Mouse (Mus musculus) brown adipose tissue, adult 24 weeks (tissue): ENCODE measurements around the gene Slamf1. TPM values are rescaled to one million over a fixed set of nuclear protein-coding genes. Genes with fewer than 3 reads are reported as not detected.
"Not testable (repeated sequence)": the region's sequence is repeated elsewhere in the genome, so short reads cannot be mapped to it uniquely, and the experiment has no call there.

Source experiments
- H3K27ac ChIP-seq: fragments of 200-500 bp; replicated peaks from 2 replicates; pipeline ENCODE4 v1.5.1; 2012; ENCODE audit warnings: low read depth, mild to moderate bottlenecking, low read length
- H3K4me1 ChIP-seq: fragments of 200-500 bp; 2 replicates; pipeline ENCODE4 v1.6.1; 2012; ENCODE audit warnings: low read length, mixed read lengths; ENCODE audit not compliant: control insufficient read depth, insufficient read depth, insufficient read length
- H3K4me3 ChIP-seq: fragments of 200-500 bp; 2 replicates; pipeline ENCODE4 v1.5.1; 2012; ENCODE audit warnings: low read depth, mild to moderate bottlenecking, low read length, moderate library complexity; ENCODE audit not compliant: insufficient read depth
- polyA plus RNA-seq: library from polyadenylated mRNA; stranded (reverse); fragments of >200 nt; gene quantifications from 2 replicates; pipeline ENCODE4 v1.2.4, GENCODE M21; 2012; ENCODE audit not compliant: missing spikeins, insufficient read depth, insufficient read length

The Slamf1 gene
- polyA plus RNA-seq, 1 experiment = not detected

DNA sequence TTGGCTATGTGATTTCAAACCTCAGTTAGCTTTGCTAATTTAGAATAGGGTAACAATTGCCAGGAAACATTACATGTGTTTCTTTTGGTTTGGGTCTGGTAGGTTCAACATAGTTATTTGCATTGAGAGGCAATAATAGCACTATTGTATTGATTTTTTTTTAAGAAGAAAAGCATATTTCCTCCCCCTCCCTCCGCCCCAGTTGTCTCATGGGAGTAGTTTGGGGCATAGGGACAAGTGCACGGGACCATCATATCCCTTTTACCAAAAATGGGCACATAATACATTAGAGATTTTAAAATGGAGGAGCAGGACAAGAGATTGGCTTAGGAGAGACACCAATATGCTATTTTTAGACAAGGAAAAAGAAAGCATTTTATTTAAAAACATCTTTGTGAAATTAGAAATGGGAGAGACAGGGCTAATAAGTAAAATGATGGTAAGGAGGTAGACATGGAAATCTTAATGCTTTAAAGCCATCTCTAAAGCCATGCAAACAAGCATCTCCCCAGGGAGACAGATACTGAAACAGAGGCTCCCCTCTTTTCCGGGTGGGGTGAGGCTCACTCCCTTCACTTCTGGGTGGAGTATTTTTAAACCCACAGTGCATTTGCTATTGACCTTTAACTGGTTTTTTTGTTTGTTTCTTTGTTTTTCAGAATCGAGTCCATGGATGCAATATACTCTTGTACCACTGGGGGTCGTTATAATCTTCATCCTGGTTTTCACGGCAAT, 20.5 kb downstream of the Slamf1 start:
- no peaks in the 10 kb centered on the region for H3K4me1 ChIP-seq
- no peak overlapping the region for H3K27ac ChIP-seq
- no peak overlapping the region for H3K4me3 ChIP-seq

GRCm38 (mm10) chr1:171788461-171789283, 21.7 kb downstream of the Slamf1 start:
- no peak overlapping the region for H3K4me3 ChIP-seq
- H3K4me1 ChIP-seq = no peaks in the 10 kb centered on the region

DNA sequence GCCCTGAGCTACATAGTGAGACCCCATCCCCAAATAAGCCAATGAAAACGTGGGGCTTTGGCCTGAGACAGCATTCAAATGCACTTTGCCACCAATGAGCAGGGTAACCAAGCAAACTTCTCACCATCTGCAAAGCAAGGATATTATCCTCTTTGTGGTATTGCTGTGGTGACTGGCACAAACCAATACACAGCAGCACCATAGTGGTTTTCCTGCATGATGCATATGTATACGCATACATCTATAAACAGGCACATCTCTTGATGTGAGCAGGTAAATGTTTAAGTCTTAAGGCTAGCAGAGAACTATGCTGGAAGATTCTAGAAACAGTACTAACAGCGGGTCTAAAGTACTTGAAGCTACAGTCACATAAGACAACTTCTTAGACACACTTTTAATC, 22.5 kb downstream of the Slamf1 start:
- Histone ChIP-seq H3K4me3 (no peak overlapping the region), H3K27ac (no peak overlapping the region), H3K4me1 (no peaks in the 10 kb centered on the region)

More at GRCm38 (mm10) chr1:171788461-171789283, 21.7 kb downstream of the Slamf1 start:
- H3K27ac ChIP-seq = no peak overlapping the region

DNA sequence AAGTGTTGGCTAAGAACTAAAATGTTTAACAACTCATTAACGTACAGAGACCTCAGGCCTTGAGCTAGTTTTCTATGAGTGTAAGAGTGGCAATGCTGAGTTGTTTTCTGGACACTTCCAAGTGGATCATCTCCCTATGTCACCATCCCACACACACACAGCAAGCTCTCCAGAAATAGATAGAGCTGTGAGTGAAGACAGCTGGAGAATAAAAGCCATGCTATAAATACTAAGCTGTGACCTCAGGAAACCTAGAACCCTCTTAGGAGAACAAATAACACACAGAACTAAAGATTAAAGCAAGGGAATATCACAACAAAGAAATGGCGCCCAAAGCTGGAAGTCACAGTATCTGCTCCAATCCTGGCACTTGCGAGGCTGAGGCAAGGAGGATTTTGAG, 24.6 kb downstream of the Slamf1 start:
- Histone ChIP-seq H3K4me3 (no peak overlapping the region), H3K4me1 (no peaks in the 10 kb centered on the region), H3K27ac (no peak overlapping the region)

- Histone ChIP-seq H3K4me1 (no peaks in the 10 kb centered on the region), H3K27ac (no peak overlapping the region), H3K4me3 (no peak overlapping the region)
These were observed 29.3 kb downstream of the Slamf1 start for GRCm38 (mm10) chr1:171796185-171796584.

DNA sequence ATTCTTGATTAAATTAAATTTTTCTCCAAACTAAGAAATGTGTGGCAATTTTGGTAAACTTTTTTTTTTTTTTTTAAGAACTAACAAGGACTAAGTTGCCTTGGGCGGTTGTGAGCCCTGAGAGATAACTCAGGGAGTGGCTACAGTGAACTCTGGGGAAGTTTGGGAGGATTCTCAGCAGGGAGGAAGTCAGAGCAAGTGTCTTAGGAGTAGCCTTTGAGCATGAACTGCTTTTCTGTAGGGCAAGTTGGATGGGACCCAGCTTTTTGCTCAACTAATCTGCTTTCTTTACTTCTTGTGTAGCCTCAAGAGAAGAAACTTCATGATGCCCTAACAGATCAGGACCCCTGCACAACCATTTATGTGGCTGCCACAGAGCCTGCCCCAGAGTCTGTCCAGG, 30.9 kb downstream of the Slamf1 start:
- H3K27ac ChIP-seq = no peak overlapping the region
- no peak overlapping the region for H3K4me3 ChIP-seq
- H3K4me1 ChIP-seq = no peaks in the 10 kb centered on the region

- Histone ChIP-seq H3K4me1 (no peaks in the 10 kb centered on the region), H3K27ac (no peak overlapping the region), H3K4me3 (no peak overlapping the region)
These were observed 32.7 kb downstream of the Slamf1 start for GRCm38 (mm10) chr1:171799648-171800047.

DNA sequence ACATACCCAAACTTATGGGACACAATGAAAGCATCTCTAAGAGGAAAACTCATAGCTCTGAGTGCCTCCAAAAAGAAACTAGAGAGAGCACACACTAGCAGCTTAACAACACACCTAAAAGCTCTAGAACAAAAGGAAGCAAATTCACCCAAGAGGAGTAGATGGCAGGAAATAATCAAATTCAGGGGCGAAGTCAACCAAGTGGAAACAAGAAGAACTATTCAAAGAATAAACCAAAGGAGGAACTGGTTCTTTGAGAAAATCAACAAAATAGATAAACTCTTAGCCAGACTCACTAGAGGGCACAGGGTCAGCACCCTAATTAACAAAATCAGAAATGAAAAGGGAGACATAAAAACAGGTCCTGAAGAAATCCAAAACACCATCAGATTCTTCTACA, 44.1 kb downstream of the Slamf1 start:
- not testable (repeated sequence) for H3K4me1 ChIP-seq, H3K4me3 ChIP-seq, H3K27ac ChIP-seq

DNA sequence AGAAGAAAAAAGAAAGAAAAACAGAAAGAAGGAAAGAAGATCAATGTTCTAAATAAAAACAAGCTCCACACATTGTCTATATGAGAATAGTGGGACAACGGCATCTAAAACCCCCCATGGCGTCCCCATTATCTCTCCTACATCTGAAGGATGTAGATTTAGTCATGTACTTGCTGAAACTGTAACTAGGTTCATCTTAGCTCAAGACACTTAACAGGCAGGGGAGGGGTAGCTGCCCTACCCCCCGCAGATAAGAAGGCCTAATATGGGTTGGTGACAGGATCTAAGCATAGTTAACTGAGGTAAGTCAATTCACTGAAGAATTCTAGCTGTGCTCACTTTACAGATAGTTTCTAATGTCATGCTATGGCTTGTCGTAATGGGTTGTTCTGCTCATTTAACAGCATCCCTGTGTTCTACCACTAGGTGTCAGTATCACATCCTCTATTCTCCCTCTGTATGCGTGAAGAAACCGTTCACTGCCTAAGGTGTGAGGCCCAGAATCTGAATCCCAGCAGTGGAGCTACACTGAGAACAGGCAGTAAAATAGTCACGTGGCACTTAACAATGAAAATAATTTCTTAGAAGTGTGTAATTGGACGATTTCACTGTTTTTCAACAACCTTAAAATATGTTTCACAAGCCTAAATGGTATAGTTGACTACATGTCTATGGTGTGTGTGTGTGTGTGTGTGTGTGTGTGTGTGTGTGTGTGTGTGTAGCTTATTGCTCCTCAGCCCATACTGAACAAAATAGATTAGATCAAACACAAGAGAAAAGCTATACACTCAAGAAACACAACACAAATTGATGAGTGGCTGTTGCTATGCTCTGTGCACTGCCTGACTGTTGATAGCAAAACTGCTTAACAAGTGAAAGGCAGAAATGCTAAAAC, 48.9 kb downstream of the Slamf1 start:
- Histone ChIP-seq H3K27ac (no peak overlapping the region), H3K4me3 (no peak overlapping the region), H3K4me1 (no peaks in the 10 kb centered on the region)

DNA sequence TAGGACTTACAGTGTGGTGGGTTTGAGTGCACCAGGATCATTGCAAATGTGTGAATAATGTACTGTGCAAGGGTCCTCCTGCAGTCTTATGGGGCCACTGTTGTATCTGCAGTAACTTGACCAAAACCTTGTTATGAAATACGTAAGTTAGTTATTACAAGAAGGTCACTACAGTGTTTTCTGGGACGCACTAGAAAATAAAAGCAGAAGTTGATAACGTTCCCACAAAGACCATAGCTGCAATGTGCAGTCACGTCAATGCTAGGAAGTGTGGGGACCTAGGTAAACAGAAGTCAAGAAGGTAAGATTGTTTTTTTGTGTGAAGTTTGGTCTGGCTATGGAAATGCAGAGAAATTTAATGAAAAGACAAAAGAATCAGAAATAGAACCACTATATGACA, 50.1 kb downstream of the Slamf1 start:
- Histone ChIP-seq H3K4me1 (no peaks in the 10 kb centered on the region), H3K4me3 (no peak overlapping the region), H3K27ac (no peak overlapping the region)

- Histone ChIP-seq H3K4me3 (no peak overlapping the region), H3K4me1 (no peaks in the 10 kb centered on the region), H3K27ac (no peak overlapping the region)
These were observed 54.4 kb downstream of the Slamf1 start for GRCm38 (mm10) chr1:171821331-171821730.

GRCm38 (mm10) chr1:171825462-171825861, 58.5 kb downstream of the Slamf1 start:
- Histone ChIP-seq H3K4me1 (no peaks in the 10 kb centered on the region), H3K27ac (no peak overlapping the region), H3K4me3 (no peak overlapping the region)

GRCm38 (mm10) chr1:171826164-171826563, 59.2 kb downstream of the Slamf1 start:
- Histone ChIP-seq H3K4me3 (no peak overlapping the region), H3K4me1 (no peaks in the 10 kb centered on the region), H3K27ac (no peak overlapping the region)

DNA sequence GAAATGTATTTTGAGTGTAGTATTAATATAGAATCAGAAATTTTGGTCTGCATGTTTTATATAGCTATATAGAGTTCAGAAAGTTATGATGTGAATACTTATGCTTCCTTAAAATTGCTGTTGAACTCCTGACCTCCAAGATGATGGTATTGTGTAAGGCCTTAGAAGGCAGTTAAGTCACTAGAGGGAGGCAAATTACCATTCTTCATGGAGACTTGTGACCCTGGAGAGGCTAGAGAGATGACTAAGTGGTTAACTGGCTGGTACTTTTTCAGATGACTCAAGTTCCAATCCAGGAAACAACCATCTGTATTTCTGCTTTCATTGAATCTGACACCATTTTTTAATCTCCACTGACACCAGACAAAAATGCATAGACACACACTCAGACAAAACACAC, 60.7 kb downstream of the Slamf1 start:
- Histone ChIP-seq H3K27ac (no peak overlapping the region), H3K4me1 (no peaks in the 10 kb centered on the region), H3K4me3 (no peak overlapping the region)

DNA sequence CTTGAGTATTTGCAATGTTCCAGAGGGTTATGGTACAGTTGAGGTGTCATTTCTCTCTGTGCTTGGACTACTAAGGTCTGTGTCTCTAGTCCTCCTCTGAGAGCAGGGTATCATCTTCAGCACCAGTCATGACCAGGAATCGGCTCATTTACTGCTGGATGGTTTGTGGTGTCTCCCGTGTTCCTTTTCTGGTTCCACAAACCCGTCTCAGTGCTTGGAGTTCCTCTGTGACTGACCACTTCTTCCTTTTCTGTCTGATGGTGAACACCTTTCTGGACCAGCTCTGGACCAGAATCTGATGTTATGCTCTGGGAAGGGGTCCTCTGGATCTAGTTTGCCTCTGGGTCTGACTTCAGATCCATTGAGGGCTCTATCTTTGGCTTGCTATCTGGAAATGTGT, 72.6 kb downstream of the Slamf1 start, which contains the start of gene Cd84:
Gene Cd84, plus strand, starts transcription at position 210 of the 400 bp plus-strand sequence.
- peak within 1 kb of the TSS; percentile 21; the same call in 1 of the 2 replicates for H3K4me3 ChIP-seq
- H3K4me1 ChIP-seq = no peaks in the 10 kb centered on the region
- peak within 1 kb of the TSS; percentile 64; the same call in 1 of the 2 replicates for H3K27ac ChIP-seq
